Mouse (Mus musculus): Measurements from ENCODE around the gene Rps27rt. TPM values are rescaled to one million over a fixed set of nuclear protein-coding genes. Genes with fewer than 3 reads are reported as not detected.

The Rps27rt gene
- polyA plus RNA-seq, 1 experiment, result 399 TPM

Other genes with a start within 250 kb of the Rps27rt start
- 51.0 and 56.9 TPM in 2 replicates for gene Cmtm7, start 200.9 kb downstream of the Rps27rt start, polyA plus RNA-seq (2012; rRNA removed)
- 2.1 and 2.4 TPM in 2 replicates for gene Cmtm8, start 138.6 kb downstream of the Rps27rt start, polyA plus RNA-seq (2012; rRNA removed)
- gene Gpd1l, start 48.8 kb downstream of the Rps27rt start, polyA plus RNA-seq (2012; rRNA removed), result 34.4 and 39.6 TPM in 2 replicates
- 1.8 and 2.9 TPM in 2 replicates for gene Osbpl10, start 4.2 kb downstream of the Rps27rt start, polyA plus RNA-seq (2012; rRNA removed)